Mouse (Mus musculus): ENCODE measurements at regions not wholly inside any gene's neighbourhood (a gene's known extent, or its start where the extent isn't known, plus 50 kb on each side); places are given as distances from the start of the nearest gene placed in this dataset.

DNA sequence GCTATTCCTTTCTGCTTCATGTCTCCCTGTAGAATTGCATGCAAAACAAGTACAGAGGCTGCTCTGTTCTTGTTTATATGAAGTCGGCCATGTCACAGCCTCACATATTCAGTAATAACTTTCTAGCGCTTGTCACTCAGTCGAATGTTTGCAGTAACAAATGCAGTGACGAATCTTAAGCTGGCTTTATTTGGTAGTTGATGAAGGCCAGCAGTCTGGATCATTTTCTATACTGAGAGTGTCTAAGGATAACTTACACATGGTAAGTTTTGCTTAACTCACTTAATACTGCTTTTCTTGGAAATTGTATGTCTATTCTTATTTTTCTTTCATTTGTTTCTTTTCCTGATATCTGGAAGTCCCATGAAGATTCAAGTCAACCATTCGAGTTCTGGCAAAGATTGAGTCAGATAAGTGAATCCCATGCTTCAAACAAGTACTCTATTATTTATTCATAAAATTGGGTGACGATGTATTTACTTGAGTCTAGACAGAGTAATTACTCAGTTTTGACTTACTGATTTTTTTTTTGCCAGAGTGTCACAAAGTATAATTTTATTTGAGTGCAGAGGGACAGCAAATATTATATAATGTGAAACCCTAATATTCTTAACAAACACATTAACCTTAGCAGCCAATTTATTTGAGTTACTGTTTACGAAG is 189.0 kb downstream of the Slitrk6 start:
- TF ChIP-seq CTCF (IDR thresholded peaks at IDR 0.05; ENCODE audit: low read depth, low read length), result no peak
- TF ChIP-seq POLR2A (IDR thresholded peaks at IDR 0.05; ENCODE audit: extremely low read depth, insufficient read depth, low read length), result no peak

Data from liver, adult 2 months (tissue).